Mouse (Mus musculus): ENCODE measurements at regions not wholly inside any gene's neighbourhood (a gene's known extent, or its start where the extent isn't known, plus 50 kb on each side); places are given as distances from the start of the nearest gene placed in this dataset.

DNA sequence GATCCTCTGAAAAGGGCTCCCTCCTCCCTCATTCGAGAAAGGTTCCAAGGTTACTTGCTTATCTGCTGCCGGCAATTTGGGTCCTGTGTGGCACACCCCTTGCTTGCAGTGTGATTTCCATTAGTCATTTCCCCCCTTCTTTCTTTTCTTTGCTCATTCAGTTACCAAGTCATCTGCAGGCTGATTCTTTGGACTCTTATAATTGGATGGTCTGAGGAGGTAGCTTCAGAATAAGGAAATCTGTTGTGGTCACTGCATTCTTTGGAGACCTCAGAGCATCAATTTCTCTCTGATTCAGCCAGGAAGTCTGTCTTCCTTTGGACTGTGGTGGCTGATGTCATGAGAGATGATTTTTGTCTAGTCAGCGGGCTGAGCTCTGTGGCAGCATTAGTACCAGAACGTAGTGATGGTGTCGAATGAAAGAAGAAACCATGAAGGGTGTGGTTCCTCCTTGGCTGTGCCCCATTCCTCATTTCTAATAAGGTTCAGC, 91.4 kb upstream of the Mdm1 start:
- Histone ChIP-seq H3K79me2 (replicated peaks; ENCODE audit: control insufficient read depth, extremely low read depth, insufficient read depth, poor library complexity, severe bottlenecking) (no peaks in the 10 kb centered on the region), H3K27me3 (replicated peaks) (no peaks in the 10 kb centered on the region)

DNA sequence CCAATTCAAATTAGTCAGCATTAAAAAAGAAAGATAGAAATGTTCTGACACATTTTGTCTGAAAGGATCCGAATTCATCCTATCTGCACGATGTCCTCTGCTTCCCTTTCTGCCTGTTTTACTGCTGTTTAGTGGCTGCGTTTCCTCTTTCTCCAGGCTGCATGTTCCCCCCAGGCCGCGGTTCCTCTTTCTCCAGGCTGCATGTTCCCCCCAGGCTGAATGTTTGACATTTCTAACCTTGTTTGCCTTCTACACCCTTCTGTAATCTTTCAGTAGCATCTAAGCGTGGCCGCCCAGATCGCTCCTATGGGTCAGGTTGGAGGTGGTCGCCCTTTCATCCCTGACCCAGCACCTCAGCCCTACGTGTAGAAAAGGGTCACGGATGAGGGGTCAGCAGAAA, 89.6 kb upstream of the Mdm1 start:
- Histone ChIP-seq H3K79me2 (replicated peaks; ENCODE audit: control insufficient read depth, extremely low read depth, insufficient read depth, poor library complexity, severe bottlenecking) (no peaks in the 10 kb centered on the region), H3K4me3 (replicated peaks in 1 of 3; ENCODE audit: low read depth in 2 of 3, low read length in 2 of 3, poor library complexity in 1 of 3) (no peak overlapping the region), H3K4me1 (ENCODE audit: control insufficient read depth in 1 of 2, insufficient read depth in 2 of 2) (peaks cover 0 to 3% of the 10 kb centered on the region in 2 experiments; a peak in 1 of 4 replicates), H3K9ac (ENCODE audit: insufficient read depth, low read depth) (no peak overlapping the region), H3K36me3 (replicated peaks in 1 of 2; ENCODE audit: control insufficient read depth in 1 of 2, insufficient read depth in 1 of 2, low read length in 1 of 2) (no peaks in the 10 kb centered on the region), H3K9me3 (replicated peaks; ENCODE audit: low read length) (peaks cover 3% of the 10 kb centered on the region), H3K27me3 (replicated peaks) (no peaks in the 10 kb centered on the region), H3K4me2 (ENCODE audit: insufficient read depth, low read depth, poor library complexity, severe bottlenecking) (no peak overlapping the region), H3K27ac (ENCODE audit: insufficient read depth, low read depth) (no peak overlapping the region)
- in situ Hi-C loops (cut with MboI; ENCODE audit: low pct_ligation_motif_present, low pct_unique_long_range_greater_than_20kb, low sequenced_read_pairs) = no loop called here
- no peak for TF ChIP-seq USF1 (IDR thresholded peaks at IDR 0.05; ENCODE audit: low read depth, low read length)
- dilution Hi-C loops (cut with MboI; ENCODE audit: extremely low pct_ligation_motif_present, extremely low pct_unique_long_range_greater_than_20kb, low sequenced_read_pairs) = no loop called here
- no peak for DNase-seq (ENCODE audit: extremely low read depth)

More for the DNA sequence above, 91.4 kb upstream of the Mdm1 start:
- H3K4me2 ChIP-seq (ENCODE audit: insufficient read depth, low read depth, poor library complexity, severe bottlenecking) = no peak overlapping the region
- peaks cover 3% of the 10 kb centered on the region for H3K9me3 ChIP-seq (replicated peaks; ENCODE audit: low read length)
- TF ChIP-seq MAFK (IDR thresholded peaks at IDR 0.05; ENCODE audit: insufficient replicate concordance, low read length) (0 out of 2 replicates have a peak, but pooled peaks have one; percentile 13), NRF1 (IDR thresholded peaks at IDR 0.05; ENCODE audit: low read depth, low read length) (no peak)
- no peak for DNase-seq (ENCODE audit: extremely low read depth)
- H3K36me3 ChIP-seq (replicated peaks in 1 of 2; ENCODE audit: control insufficient read depth in 1 of 2, insufficient read depth in 1 of 2, low read length in 1 of 2) = no peaks in the 10 kb centered on the region
- H3K4me1 ChIP-seq (ENCODE audit: control insufficient read depth in 1 of 2, insufficient read depth in 2 of 2) = peaks cover 0 to 5% of the 10 kb centered on the region in 2 experiments; a peak in 1 of 4 replicates
- dilution Hi-C loops (cut with MboI; ENCODE audit: extremely low pct_ligation_motif_present, extremely low pct_unique_long_range_greater_than_20kb, low sequenced_read_pairs) (no loop called here), in situ Hi-C loops (cut with MboI; ENCODE audit: low pct_ligation_motif_present, low pct_unique_long_range_greater_than_20kb, low sequenced_read_pairs) (no loop called here)
- H3K27ac ChIP-seq (ENCODE audit: insufficient read depth, low read depth) = no peak overlapping the region
- no peak overlapping the region for H3K4me3 ChIP-seq (replicated peaks in 1 of 3; ENCODE audit: low read depth in 2 of 3, low read length in 2 of 3, poor library complexity in 1 of 3)
- H3K9ac ChIP-seq (ENCODE audit: insufficient read depth, low read depth) = no peak overlapping the region

DNA sequence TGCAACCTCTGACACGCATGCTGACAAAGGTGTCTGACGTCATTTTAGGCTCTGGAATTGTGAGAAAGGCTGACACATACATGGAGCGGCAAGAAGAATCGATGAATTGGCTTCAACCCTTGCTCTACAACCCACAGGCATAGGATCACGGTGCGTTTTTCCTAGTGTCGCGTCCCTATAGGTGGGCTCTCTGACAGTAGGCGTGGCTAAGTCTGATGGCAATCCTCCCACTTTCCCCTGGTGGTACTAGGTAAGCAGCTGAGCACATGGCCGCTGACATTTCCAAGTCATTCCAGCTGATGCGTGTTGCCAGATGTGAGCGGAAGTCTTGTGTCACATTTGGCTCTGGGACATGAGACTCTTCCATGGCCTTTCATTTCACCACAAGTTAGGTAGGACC, 89.1 kb upstream of the Mdm1 start:
- Histone ChIP-seq H3K36me3 (replicated peaks in 1 of 2; ENCODE audit: control insufficient read depth in 1 of 2, insufficient read depth in 1 of 2, low read length in 1 of 2) (no peaks in the 10 kb centered on the region), H3K9ac (ENCODE audit: insufficient read depth, low read depth) (no peak overlapping the region), H3K4me2 (ENCODE audit: insufficient read depth, low read depth, poor library complexity, severe bottlenecking) (no peak overlapping the region), H3K4me3 (replicated peaks in 1 of 3; ENCODE audit: low read depth in 2 of 3, low read length in 2 of 3, poor library complexity in 1 of 3) (no peak overlapping the region), H3K27me3 (replicated peaks) (no peaks in the 10 kb centered on the region), H3K79me2 (replicated peaks; ENCODE audit: control insufficient read depth, extremely low read depth, insufficient read depth, poor library complexity, severe bottlenecking) (no peaks in the 10 kb centered on the region), H3K27ac (ENCODE audit: insufficient read depth, low read depth) (no peak overlapping the region), H3K4me1 (ENCODE audit: control insufficient read depth in 1 of 2, insufficient read depth in 2 of 2) (peaks cover 0 to 3% of the 10 kb centered on the region in 2 experiments; a peak in 1 of 4 replicates), H3K9me3 (replicated peaks; ENCODE audit: low read length) (peaks cover 3% of the 10 kb centered on the region)
- no peak for TF ChIP-seq ZC3H11A (IDR thresholded peaks at IDR 0.05; ENCODE audit: low read depth, low read length)
- TF ChIP-seq POLR2AphosphoS2 (IDR thresholded peaks at IDR 0.05; ENCODE audit: low read depth, low read length) = no peak
- no peak for TF ChIP-seq PAX5 (IDR thresholded peaks at IDR 0.05; ENCODE audit: low read length)
- no peak for TF ChIP-seq RCOR1 (conservative IDR thresholded peaks at IDR 0.05; ENCODE audit: low read depth, low read length)
- TF ChIP-seq JUND (conservative IDR thresholded peaks at IDR 0.05; ENCODE audit: low read depth, low read length) = no peak
- TF ChIP-seq ZKSCAN1 (IDR thresholded peaks at IDR 0.05; ENCODE audit: borderline replicate concordance, low read depth, low read length) = no peak
- TF ChIP-seq IRF4 (IDR thresholded peaks at IDR 0.05; ENCODE audit: low read depth, low read length) = no peak
- TF ChIP-seq POLR2A (IDR thresholded peaks at IDR 0.05; ENCODE audit: low read depth, low read length) = no peak
- TF ChIP-seq MAZ (IDR thresholded peaks at IDR 0.05; ENCODE audit: low read depth, low read length) = no peak
- no peak for TF ChIP-seq UBTF (IDR thresholded peaks at IDR 0.05; ENCODE audit: low read depth, low read length)
- TF ChIP-seq CHD1 (IDR thresholded peaks at IDR 0.05; ENCODE audit: low read depth, low read length) = no peak
- no peak for TF ChIP-seq TBP (conservative IDR thresholded peaks at IDR 0.05; ENCODE audit: low read depth, low read length)
- no peak for TF ChIP-seq SMC3 (IDR thresholded peaks at IDR 0.05; ENCODE audit: low read depth, low read length)
- TF ChIP-seq TCF12 (IDR thresholded peaks at IDR 0.05; ENCODE audit: low read depth, low read length) = no peak
- no peak for DNase-seq (ENCODE audit: extremely low read depth)
- in situ Hi-C loops (cut with MboI; ENCODE audit: low pct_ligation_motif_present, low pct_unique_long_range_greater_than_20kb, low sequenced_read_pairs) (no loop called here), dilution Hi-C loops (cut with MboI; ENCODE audit: extremely low pct_ligation_motif_present, extremely low pct_unique_long_range_greater_than_20kb, low sequenced_read_pairs) (no loop called here)

All from CH12.LX (cell line).